Mouse (Mus musculus) hindbrain, embryonic 10.5 days (tissue): ENCODE data around the gene Gse1. TPM values are rescaled to one million over a fixed set of nuclear protein-coding genes. Genes with fewer than 3 reads are reported as not detected.

ENCODE experiments used
- DNase-seq: peaks from one replicate; pipeline ENCODE4 v3.0.0-alpha.2; 2017; ENCODE audit warnings: low spot score
- H3K27ac ChIP-seq: fragments of 300-500 bp; sonication (generic); 2 replicates; pipeline ENCODE4 v1.5.1; 2016; ENCODE audit warnings: mild to moderate bottlenecking, moderate library complexity
- H3K27me3 ChIP-seq: fragments of 300-500 bp; sonication (generic); 2 replicates; pipeline ENCODE4 v1.6.1; 2016; ENCODE audit warnings: mild to moderate bottlenecking; ENCODE audit not compliant: poor library complexity, insufficient read depth, severe bottlenecking
- H3K36me3 ChIP-seq: fragments of 300-500 bp; sonication (generic); 2 replicates; pipeline ENCODE4 v1.6.1; 2016; ENCODE audit warnings: mild to moderate bottlenecking, moderate library complexity
- H3K4me1 ChIP-seq: fragments of 300-500 bp; sonication (generic); replicated peaks from 2 replicates; pipeline ENCODE4 v1.6.1; 2016; ENCODE audit warnings: mild to moderate bottlenecking
- H3K4me3 ChIP-seq: fragments of 300-500 bp; sonication (generic); 2 replicates; pipeline ENCODE4 v1.5.1; 2016; ENCODE audit warnings: mild to moderate bottlenecking, moderate library complexity
- H3K9me3 ChIP-seq: fragments of 300-500 bp; sonication (generic); 2 replicates; pipeline ENCODE4 v1.6.1; 2016; ENCODE audit warnings: mild to moderate bottlenecking, moderate library complexity
- WGBS: fragments of 180-500 bp; shearing (Covaris S2); methylation state at CpG from one replicate; pipeline ENCODE4 v1.1.7; 2016; 5-methylcytosine and 5-hydroxymethylcytosine counted together
- polyA plus RNA-seq: library from polyadenylated mRNA; unstranded; fragments of >200 nt; fragmentation: Nextera tagmentation; extraction: Ambion mirVana; gene quantifications from 2 replicates; pipeline ENCODE4 v1.2.1, GENCODE M21; 2016

Gene Gse1
- polyA plus RNA-seq, 1 experiment from 2014 or later = 22.9 TPM

DNA sequence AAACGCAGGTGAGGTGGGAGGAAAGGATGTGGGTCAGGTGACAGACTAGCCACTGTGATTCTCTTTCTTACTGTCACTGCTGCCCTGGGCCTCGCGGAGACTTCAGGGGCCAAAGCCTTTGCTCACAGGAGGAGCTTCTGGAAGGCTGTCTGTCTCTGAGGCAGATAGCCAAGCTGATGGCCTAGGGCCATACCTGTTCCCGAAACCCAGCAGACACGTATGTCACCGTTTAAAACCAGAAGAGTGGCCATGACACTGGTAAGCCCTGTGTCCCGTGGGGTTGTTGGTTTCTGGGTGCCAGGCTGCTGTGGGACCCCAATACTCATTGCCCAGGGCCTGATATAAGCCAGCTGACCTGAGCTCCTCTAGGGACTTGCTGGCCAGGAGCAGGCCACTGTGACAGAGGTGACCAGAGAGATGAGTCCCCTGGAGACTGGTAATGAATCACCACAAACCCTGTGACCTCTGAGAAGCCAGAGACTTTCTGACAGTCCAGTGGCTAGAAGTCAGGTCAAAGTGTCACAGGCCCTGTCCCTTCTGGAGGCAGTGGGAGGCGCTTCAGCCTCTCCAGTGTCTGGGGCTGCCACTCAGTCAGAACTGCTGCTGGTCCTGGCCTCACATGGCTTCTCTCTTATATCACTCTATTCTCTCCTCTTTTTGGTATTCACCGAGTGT lies 253.9 kb downstream of the Gse1 start:
- Histone ChIP-seq H3K4me3 (no peak overlapping the region), H3K4me1 (peaks cover 82% of the 10 kb centered on the region), H3K27me3 (peaks cover 35% of the 10 kb centered on the region), H3K36me3 (no peaks in the 10 kb centered on the region), H3K27ac (peak overlapping the region; percentile 54), H3K9me3 (no peaks in the 10 kb centered on the region)
- 69% methylated on average over 9 of the region's 9 CpGs for whole genome bisulfite sequencing
- peak; percentile 31 for DNase-seq

DNA sequence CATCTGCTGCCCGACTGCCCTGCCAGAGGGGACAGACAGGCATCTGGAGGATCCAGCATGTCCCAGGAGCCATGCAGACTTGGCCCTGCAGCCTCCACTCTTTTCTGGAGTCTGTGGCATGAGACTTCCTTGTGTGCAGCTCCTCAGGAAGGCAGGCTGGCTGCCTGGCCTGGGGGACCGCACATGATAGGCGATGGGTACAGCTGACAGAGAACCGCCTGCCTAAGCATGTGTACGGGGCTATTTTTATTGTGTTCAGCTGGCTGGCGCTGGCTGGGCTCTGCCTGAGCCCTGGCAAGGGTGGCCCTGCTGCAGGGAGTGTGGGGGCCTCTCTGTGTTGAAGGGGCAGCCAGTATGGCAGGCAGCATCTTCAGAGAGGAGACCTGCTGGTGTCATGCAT lies 256.2 kb downstream of the Gse1 start:
- no peak for DNase-seq
- 73% methylated on average over 6 of the region's 6 CpGs for WGBS
- peak overlapping the region; percentile 99 for H3K27ac ChIP-seq
- H3K27me3 ChIP-seq = peaks cover 35% of the 10 kb centered on the region
- H3K9me3 ChIP-seq = no peaks in the 10 kb centered on the region
- 0 out of 2 replicates have a peak overlapping the region, but pooled peaks have one; percentile 7 for H3K4me3 ChIP-seq
- peaks cover 86% of the 10 kb centered on the region for H3K4me1 ChIP-seq
- no peaks in the 10 kb centered on the region for H3K36me3 ChIP-seq

DNA sequence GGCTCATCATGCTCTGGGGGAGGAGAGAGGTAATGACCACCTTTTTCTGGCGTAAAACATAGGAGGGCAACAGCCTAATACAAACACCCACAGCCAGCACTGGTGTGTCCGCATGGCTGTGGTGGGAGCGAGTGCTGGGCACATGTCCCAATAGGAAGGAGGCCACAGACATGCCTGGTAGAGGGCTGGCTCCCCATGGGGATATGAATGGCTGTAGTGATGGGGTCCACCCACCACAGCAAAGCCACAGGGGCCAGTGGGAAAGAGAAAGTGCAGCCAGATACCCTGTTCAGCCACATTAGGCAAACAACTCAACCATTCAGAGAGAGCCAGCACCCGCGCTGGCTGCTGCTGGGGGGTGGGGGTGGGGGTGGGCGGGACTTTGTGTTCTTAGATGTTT lies 256.9 kb downstream of the Gse1 start:
- WGBS = 35% methylated on average over 6 of the region's 6 CpGs
- Histone ChIP-seq H3K27me3 (peaks cover 42% of the 10 kb centered on the region), H3K27ac (peak overlapping the region; percentile 99), H3K9me3 (no peaks in the 10 kb centered on the region), H3K4me3 (peak overlapping the region; percentile 4; the same call in 1 of the 2 replicates), H3K4me1 (peaks cover 88% of the 10 kb centered on the region), H3K36me3 (no peaks in the 10 kb centered on the region)
- no peak for DNase-seq

DNA sequence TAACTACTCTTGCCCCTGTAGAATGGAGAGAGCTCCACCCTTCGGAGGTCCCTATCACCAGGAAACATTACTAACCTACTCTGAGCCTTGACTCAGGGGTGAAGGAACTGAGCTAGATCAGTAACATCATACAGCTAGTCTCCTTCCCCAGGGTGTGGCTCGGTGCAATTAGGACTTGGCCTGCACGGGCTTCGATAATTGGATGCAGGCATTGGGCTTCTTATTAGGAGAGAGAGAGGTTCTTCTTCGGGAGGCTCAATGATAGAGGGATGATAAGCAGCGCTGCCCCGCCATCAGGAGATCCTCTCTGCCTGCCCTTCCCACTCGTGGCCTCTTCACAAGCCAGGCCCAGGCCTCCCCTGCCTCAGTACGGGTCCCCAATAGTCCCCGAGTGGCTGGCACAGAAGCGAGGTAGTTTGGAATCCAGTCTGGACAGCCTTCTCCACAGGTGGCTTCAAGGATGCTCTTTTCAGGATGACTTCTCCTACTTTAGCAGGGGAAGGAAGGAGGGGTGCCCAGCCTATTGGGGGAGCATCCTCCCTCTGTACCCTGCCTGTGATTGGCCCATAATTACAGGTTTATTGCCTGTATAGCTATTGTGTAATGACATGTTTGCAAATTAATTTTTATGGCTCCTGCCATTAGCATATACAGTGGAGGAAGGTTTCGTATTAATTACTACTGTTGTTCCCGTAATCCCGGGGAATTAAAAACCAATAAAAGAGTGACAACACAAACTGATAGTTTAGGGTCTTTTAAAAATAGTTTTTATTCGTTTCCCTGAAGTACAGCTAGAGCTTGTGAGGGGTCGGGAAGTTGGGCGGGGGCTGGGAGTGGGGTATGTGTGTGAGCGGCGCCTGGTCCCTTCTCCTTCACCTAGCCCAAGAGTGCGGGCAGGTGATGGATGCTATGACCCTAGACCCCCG lies 257.6 kb downstream of the Gse1 start:
- H3K9me3 ChIP-seq = no peaks in the 10 kb centered on the region
- WGBS = 17% methylated on average over 21 of the region's 21 CpGs
- DNase-seq = no peak
- peak overlapping the region; percentile 96 for H3K4me3 ChIP-seq
- H3K4me1 ChIP-seq = peaks cover 95% of the 10 kb centered on the region
- H3K27me3 ChIP-seq = peaks cover 49% of the 10 kb centered on the region
- peak overlapping the region; percentile 99 for H3K27ac ChIP-seq
- no peaks in the 10 kb centered on the region for H3K36me3 ChIP-seq

DNA sequence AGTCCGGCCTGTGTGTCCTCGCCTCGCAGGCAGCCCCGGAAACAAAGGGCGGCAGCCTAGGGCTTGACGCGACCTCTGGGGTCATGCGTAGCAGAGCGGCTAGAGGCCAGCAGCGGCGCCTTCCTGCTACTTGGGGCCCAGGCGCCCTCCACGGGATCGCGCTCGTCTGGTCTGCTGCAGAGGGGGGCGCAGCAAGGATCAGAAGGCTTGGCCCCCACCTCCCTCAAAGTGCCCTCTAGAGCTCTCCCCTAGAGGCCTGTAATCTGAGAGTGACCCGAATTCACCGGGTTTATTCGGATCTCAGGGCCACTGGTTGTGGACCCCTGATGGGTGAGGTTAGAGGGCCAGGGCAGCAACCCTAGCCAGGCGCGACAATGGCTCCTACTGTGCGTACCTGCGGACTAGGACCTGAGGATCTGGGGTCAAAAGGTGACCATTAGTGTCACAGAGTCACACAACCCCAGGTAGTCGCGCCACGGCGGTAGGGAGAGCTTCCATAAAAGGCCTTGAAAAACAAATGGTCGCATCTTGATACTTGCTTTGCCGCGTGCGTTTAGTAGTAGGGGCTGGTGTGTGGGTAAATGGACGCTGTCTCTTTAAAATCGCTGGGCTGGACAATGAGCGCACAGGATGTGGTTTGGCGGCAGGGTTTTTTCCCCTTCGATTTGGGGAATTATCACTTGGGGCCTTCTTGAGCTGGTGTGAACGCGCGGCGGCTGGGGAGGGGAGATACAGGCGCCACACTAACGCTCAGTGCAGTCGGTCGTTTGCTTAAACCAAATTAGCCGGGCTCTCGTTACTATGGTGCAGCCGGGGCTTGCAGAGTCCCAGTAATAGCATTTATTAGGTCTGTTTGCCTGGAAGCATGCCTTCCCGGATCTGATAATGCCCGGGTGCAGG lies 258.5 kb downstream of the Gse1 start:
- Histone ChIP-seq H3K27ac (peak overlapping the region; percentile 99), H3K36me3 (no peaks in the 10 kb centered on the region), H3K27me3 (peaks cover 57% of the 10 kb centered on the region), H3K4me3 (peak overlapping the region; percentile 96), H3K9me3 (no peaks in the 10 kb centered on the region), H3K4me1 (peaks cover 96% of the 10 kb centered on the region)
- peak; percentile 81 for DNase-seq
- WGBS = under 1% methylated on average over 50 of the region's 50 CpGs

DNA sequence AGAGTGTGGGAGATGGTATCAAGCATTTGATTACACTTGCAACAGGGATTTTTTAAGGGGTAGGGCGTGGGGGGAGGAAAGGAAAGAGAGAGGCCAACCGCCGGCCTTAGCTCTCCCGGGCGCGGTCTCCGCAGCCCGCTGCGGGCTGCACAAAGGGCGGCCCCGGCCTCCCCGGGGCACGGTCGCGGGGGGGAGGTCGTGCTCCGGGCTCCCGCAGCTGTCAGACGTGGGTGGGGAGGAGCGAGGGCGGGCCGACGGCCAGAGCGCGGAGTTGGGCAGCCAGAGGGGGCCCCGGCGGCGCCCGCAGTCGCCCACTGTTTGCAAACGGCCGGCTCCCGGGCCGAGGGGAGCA lies 259.1 kb downstream of the Gse1 start:
- Histone ChIP-seq H3K4me3 (peak overlapping the region; percentile 96), H3K27me3 (peaks cover 60% of the 10 kb centered on the region), H3K4me1 (peaks cover 96% of the 10 kb centered on the region), H3K36me3 (no peaks in the 10 kb centered on the region), H3K9me3 (no peaks in the 10 kb centered on the region), H3K27ac (peak overlapping the region; percentile 99)
- DNase-seq = no peak
- under 1% methylated on average over 34 of the region's 34 CpGs for WGBS

DNA sequence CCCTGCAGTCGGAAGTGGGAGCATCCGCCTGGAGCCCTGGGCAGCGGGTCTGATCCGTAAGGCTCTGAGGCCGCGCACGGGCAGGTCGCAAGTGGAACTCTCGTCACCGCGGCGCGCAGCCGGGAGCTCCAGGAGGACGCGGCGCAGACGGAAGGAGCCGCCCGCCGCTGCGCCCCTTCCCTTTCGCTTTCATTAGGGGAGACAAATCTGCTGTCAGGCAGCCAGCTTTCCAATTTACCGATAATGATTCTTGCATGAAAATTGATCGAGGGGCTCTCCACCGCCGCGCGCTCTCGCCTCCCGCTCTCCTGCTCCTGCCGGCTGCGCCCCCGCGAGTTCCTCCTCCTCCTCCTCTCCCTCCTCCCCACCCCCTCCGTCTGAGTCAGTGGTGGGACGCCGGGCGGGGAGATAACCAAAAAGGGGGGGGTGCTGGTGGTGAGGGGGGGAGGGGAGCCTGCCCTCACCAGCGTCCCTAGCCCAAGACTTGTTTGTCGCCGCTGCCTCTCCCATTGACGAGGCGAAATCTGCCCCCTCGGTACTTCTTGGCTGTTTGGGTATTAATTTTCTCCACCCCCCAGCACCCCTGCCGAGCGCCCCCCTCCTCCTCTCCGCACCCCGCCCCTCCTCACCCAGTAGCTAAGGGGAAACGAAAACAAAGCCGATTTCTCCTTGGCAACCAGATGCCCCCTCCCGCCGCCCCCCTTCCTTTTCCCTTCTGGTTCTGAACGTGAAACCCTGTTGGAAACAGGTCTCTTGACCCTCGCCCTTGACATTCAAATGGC lies 259.7 kb downstream of the Gse1 start:
- Histone ChIP-seq H3K27ac (peak overlapping the region; percentile 99), H3K4me3 (peak overlapping the region; percentile 96), H3K36me3 (no peaks in the 10 kb centered on the region), H3K4me1 (peaks cover 96% of the 10 kb centered on the region), H3K27me3 (peaks cover 64% of the 10 kb centered on the region), H3K9me3 (no peaks in the 10 kb centered on the region)
- WGBS = under 1% methylated on average over 55 of the region's 55 CpGs
- DNase-seq = peak; percentile 91

DNA sequence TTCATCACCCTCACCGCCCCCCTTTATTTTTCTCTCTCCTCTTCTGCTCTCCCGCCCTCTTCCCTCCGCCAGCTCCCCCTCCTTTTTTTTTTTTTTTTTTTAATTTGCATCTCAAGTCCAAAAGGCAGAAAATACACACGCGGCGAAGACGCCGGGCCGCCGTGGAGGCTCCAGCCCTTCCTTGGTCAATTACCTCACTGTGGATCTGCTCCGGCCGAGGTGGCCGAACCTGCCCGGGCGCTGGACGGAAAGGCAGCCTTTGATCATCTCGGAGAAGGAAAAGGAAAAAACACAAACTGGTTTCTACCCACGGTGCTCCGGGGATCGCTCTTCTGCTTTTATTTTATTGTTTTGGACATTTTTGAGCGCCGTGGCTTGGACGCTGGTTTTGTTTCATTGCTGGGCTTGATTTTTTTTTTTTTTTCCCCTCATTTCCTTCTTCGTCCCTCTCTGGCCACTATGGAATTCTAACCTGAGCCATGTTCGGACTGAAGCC lies 260.4 kb downstream of the Gse1 start:
- Histone ChIP-seq H3K9me3 (no peaks in the 10 kb centered on the region), H3K4me3 (peak overlapping the region; percentile 96), H3K27me3 (peaks cover 64% of the 10 kb centered on the region), H3K36me3 (no peaks in the 10 kb centered on the region), H3K27ac (peak overlapping the region; percentile 99), H3K4me1 (peaks cover 97% of the 10 kb centered on the region)
- under 1% methylated on average over 25 of the region's 25 CpGs for WGBS
- DNase-seq = peak; percentile 65

DNA sequence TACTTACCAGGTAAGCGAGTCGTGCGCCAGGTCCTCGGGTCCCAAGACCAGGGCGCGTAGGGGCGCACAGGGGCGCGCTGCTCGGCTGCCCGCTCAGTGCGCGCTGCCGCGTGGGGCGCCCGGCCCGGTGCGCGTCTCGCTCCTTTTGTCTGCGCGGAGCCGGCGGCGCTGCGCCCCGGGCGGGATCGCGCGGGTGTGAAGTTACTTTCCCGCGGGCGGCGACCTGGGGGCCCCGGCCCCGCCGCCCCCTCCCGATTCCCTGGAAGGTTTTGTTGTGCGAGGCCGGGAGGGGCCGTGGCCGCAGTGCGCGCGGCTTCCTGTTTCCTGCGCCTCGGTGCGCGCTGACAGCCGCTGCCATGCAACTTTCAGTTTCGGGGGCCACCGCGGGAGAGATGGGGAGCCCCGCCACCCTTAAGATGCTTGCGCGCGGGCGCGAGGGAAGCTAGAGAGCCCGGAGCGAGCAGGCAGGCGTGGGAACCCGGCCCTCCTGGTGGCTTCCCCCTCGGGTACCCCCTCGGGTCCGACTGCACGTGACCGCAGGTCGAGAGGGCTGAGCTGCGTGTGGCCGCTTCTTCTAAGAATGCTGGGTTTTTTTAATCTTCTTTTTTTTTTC lies 261.0 kb downstream of the Gse1 start:
- DNase-seq = no peak
- Histone ChIP-seq H3K9me3 (no peaks in the 10 kb centered on the region), H3K27me3 (peaks cover 64% of the 10 kb centered on the region), H3K36me3 (no peaks in the 10 kb centered on the region), H3K27ac (peak overlapping the region; percentile 99), H3K4me1 (peaks cover 97% of the 10 kb centered on the region), H3K4me3 (peak overlapping the region; percentile 96)
- WGBS = under 1% methylated on average over 73 of the region's 73 CpGs

DNA sequence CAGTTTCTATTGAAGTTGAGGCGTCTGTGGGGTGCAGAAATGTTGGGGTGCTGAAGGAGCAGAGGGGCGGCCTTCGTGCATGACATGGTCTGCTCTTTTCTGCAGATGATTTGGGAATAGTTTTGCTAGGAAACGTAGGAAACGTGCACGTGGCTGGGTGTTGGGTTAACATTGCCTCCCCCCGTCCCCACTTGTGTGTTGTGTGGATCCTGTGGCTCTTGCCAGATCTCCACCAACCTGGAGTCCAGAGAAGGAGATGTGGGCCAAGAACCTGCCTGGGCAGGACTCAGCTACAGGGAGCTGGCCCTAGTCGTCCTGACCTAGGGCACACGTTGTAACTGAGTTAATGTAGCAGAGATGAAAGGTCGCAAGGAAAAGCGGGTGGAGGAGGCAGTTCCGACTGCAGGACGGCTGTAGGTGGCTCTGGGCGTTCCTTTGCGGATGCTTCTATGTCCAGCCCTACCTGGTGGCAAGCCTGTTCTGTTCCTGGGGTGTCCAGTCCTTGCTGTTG lies 261.6 kb downstream of the Gse1 start:
- H3K36me3 ChIP-seq = no peaks in the 10 kb centered on the region
- H3K4me3 ChIP-seq = peak overlapping the region; percentile 96
- peaks cover 59% of the 10 kb centered on the region for H3K27me3 ChIP-seq
- no peak for DNase-seq
- H3K9me3 ChIP-seq = no peaks in the 10 kb centered on the region
- H3K4me1 ChIP-seq = peaks cover 97% of the 10 kb centered on the region
- WGBS = 3% methylated on average over 15 of the region's 15 CpGs
- peak overlapping the region; percentile 99 for H3K27ac ChIP-seq

DNA sequence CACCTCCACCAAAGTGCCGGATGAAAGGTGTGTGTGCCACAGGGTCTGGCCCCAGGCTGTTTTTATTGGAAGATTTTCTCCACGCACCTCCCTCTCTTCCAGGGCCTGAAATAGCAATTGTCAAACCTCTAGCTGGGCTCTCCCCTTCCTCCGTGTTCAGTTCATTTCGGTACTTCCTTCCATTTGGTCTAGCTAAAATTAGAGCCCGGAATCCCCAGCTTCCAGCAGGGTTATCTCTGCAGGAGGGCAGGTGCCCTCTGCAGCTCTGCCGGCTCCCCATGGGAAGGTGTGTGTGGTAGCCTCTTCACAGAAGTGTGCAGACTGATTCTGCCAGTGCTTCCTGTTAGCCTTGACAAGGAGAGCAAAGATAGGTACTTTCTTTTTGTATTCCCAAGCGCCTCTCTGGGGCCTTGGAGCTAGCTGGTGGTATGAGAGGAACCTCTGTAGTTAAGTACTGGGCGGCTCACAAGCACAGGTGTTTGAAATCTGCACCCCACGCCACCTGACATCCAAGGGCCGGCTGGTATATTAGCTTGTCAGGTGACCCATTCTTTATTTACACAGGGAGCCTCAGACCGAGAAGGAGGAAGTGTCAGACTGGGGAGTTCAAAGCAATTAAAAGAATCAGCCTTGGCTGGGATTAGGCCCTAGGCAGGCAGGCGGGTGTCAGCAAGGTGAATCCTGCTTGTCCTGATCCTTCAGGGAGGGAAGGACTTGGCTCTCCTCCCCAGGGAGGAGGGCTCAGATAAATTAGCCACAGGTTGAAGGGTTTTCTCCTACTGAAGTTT lies 262.3 kb downstream of the Gse1 start:
- Histone ChIP-seq H3K9me3 (no peaks in the 10 kb centered on the region), H3K36me3 (no peaks in the 10 kb centered on the region), H3K4me3 (peak overlapping the region; percentile 96), H3K27ac (peak overlapping the region; percentile 99), H3K4me1 (peaks cover 97% of the 10 kb centered on the region), H3K27me3 (peaks cover 52% of the 10 kb centered on the region)
- DNase-seq = no peak
- 17% methylated on average over 12 of the region's 12 CpGs for WGBS
